Mouse (Mus musculus): ENCODE data around the gene Dcn. TPM values are rescaled to one million over a fixed set of nuclear protein-coding genes. Genes with fewer than 3 reads are reported as not detected.

Gene Dcn
- not detected for polyA plus RNA-seq (2017; shearing (Covaris generic))

- no peak for ATAC-seq
Observed at GRCm38 (mm10) chr10:97479004-97479766, at the start of gene Dcn. TSS of gene Dcn (plus strand) at chr10:97479609.

GRCm38 (mm10) chr10:97436662-97437061 is 42.7 kb upstream of the Dcn start:
- no peak for ATAC-seq

GRCm38 (mm10) chr10:97442300-97442699 is 37.1 kb upstream of the Dcn start:
- no peak for ATAC-seq

- no peak for ATAC-seq
Observed at GRCm38 (mm10) chr10:97446486-97446885, 32.9 kb upstream of the Dcn start.

GRCm38 (mm10) chr10:97452886-97453285 is 26.5 kb upstream of the Dcn start:
- no peak for ATAC-seq

- ATAC-seq: no peak
Observed at GRCm38 (mm10) chr10:97453529-97453928, 25.9 kb upstream of the Dcn start.

GRCm38 (mm10) chr10:97456993-97457392 is 22.4 kb upstream of the Dcn start:
- no peak for ATAC-seq

GRCm38 (mm10) chr10:97466818-97467217 is 12.6 kb upstream of the Dcn start:
- no peak for ATAC-seq

GRCm38 (mm10) chr10:97469411-97470140 is 9.8 kb upstream of the Dcn start:
- ATAC-seq: no peak

- no peak for ATAC-seq
Observed at GRCm38 (mm10) chr10:97475460-97475859, 3.9 kb upstream of the Dcn start.

GRCm38 (mm10) chr10:97478259-97478658 is 1.1 kb upstream of the Dcn start:
- ATAC-seq: no peak

- no peak for ATAC-seq
Observed at GRCm38 (mm10) chr10:97482150-97482549, 2.7 kb downstream of the Dcn start.

GRCm38 (mm10) chr10:97484049-97484448 is 4.6 kb downstream of the Dcn start:
- no peak for ATAC-seq

GRCm38 (mm10) chr10:97485151-97485550 is 5.7 kb downstream of the Dcn start:
- ATAC-seq: no peak

GRCm38 (mm10) chr10:97486085-97486484 is 6.7 kb downstream of the Dcn start:
- ATAC-seq: no peak

GRCm38 (mm10) chr10:97487269-97487989 is 8.0 kb downstream of the Dcn start:
- no peak for ATAC-seq

GRCm38 (mm10) chr10:97492367-97492980 is 13.1 kb downstream of the Dcn start:
- ATAC-seq: no peak

- ATAC-seq: no peak
Observed at GRCm38 (mm10) chr10:97497646-97498045, 18.2 kb downstream of the Dcn start.

- no peak for ATAC-seq
Observed at GRCm38 (mm10) chr10:97523366-97523765, 44.0 kb downstream of the Dcn start.

- ATAC-seq: no peak
Observed at GRCm38 (mm10) chr10:97535697-97536096, 56.3 kb downstream of the Dcn start.

GRCm38 (mm10) chr10:97536921-97537320 is 57.5 kb downstream of the Dcn start:
- ATAC-seq: no peak

GRCm38 (mm10) chr10:97538202-97538601 is 58.8 kb downstream of the Dcn start:
- no peak for ATAC-seq

- no peak for ATAC-seq
Observed at GRCm38 (mm10) chr10:97547740-97548139, 68.3 kb downstream of the Dcn start.

Data from inflammation-experienced regulatory T-cells, adult 6 months (primary cell).